Mouse (Mus musculus) lung, postnatal 10 days (tissue): ENCODE data around the gene Dgkg.

Experiments used
- DNase-seq: peaks from one replicate; pipeline ENCODE4 v3.0.0; 2021

Dgkg gene

DNA sequence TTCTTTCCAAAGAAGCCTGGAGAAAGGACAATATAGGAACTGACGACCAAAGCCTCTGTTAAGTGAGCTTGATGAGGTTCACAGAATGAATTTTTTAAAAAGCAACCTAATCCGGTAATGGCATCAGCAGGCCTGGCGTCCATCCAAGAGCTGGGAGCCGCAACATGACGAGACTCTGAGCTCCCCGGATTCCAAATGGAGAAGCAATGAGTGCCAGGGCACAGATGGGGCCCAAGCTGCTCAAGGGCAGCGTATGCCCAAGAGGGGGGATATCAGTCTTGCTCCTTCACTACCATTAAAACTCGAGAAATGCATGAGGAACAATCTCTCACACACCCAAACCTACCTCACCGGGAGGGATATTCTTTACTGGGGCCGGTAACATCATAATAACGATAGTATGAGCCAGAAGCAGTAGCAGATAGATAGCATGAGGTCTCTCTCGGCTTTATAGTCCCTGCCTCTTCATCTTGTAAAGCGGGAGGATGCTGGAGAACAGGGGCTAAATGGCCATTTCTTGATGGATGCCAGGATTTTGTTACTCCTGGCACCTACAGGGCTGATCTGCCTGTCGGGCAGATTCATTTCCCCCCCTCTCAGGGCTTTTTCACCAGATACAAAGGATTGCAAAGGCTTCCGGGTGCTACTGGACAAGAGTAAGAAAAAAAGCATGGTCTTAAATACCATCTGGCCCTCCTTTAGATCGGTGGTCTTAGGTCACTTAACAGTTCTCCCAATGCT lies 226.6 kb downstream of the Dgkg start:
- DNase-seq, result peak; percentile 37

GRCm38 (mm10) chr16:22429377-22429776 lies 227.6 kb downstream of the Dgkg start:
- DNase-seq, result no peak

DNA sequence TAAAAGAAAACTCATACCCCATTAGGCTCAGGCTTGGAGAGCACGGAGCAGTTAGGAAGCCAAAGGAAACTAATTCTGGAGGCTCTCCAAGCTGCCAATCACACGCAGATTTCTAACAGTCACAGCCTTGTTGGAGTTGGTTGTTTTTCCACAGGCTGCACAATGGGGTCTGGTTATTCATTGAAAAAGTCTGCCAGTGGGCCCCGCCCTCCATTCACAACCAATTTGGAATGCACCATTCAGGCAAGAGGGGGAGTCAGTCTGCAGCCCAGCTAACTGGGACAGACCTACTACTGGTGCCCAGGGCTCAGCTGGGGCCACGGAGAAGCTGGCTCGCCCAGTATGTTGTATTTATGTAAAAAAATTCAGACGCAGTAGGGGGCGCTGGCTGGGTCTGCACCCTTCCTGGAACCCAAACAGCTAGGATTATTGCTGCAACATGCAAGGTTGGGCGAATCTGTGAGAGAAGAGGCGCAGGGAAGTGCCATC lies 228.1 kb downstream of the Dgkg start:
- peak; percentile 93 for DNase-seq

DNA sequence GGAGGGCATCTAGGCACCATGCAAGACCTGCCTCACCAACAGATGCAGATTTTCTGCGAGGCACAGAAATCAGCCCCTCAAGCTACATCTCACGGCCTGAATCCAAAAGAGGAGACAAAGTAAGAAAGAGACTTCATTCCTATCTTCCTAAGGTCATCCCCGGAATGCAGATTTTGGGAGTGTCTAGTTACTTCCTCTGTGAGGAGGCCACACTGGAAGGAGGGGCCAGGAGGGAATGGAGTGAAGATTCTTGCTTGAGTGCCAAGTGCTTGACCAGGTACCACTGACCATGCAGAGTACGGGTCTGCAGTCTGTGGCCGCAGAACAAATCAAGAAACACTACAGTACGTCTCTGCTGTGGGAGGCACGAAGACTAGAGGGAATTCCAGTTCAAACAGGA lies 230.2 kb downstream of the Dgkg start:
- DNase-seq, result no peak

- DNase-seq, result no peak
Measured at GRCm38 (mm10) chr16:22422256-22422655, 234.8 kb downstream of the Dgkg start.
